9 mouse cellular contexts compared by ENCODE assay signal in genomic region chr10:117112545-117112944, GRCm38 (mm10). TPM values are rescaled to one million over a fixed set of nuclear protein-coding genes. Genes with fewer than 3 reads are reported as not detected.
DNase-seq lines count a peak whose midpoint lies in the region; ATAC-seq and TF ChIP-seq lines count a peak whose summit lies in the region.
"Had no signal": no experiment of that assay in that cellular context is flagged by ENCODE, and none has a peak within 500 bp of the region (broad histone marks: within the 10 kb centered on the region; RNA-seq: fewer than 3 reads in every experiment).

No protein-coding gene starts in this region.

- no peaks in the 10 kb centered on the region for H3K36me3 ChIP-seq in intestine, embryonic 16.5 days (ENCODE audit: control insufficient read depth, insufficient read depth, low read length)
- no peaks in the 10 kb centered on the region for H3K36me3 ChIP-seq in intestine, embryonic 15.5 days
- peaks cover 30% of the 10 kb centered on the region for H3K36me3 ChIP-seq in G1E (replicated peaks)
- no peaks in the 10 kb centered on the region for H3K36me3 ChIP-seq in splenic B cell, adult 2 months (ENCODE audit: control insufficient read depth, insufficient read depth, low read length, poor library complexity, severe bottlenecking)

- H3K4me1 ChIP-seq in intestine, embryonic 16.5 days (ENCODE audit: control insufficient read depth, insufficient read depth, low read length): peaks cover 22% of the 10 kb centered on the region
- H3K4me1 ChIP-seq in intestine, embryonic 15.5 days (replicated peaks): peaks cover 14% of the 10 kb centered on the region
- peaks cover 79% of the 10 kb centered on the region for H3K4me1 ChIP-seq in G1E (ENCODE audit: insufficient read depth, low read depth, low read length)

- H3K4me2 ChIP-seq in intestine, embryonic 16.5 days (ENCODE audit: low read depth, low read length): no peak overlapping the region
- H3K4me2 ChIP-seq in intestine, embryonic 15.5 days (replicated peaks): no peak overlapping the region

- no peak overlapping the region for H3K4me3 ChIP-seq in intestine, embryonic 16.5 days (ENCODE audit: low read length)
- no peak overlapping the region for H3K4me3 ChIP-seq in intestine, embryonic 15.5 days (replicated peaks)
- peak overlapping the region; percentile 28; the same call in 1 of the 2 replicates for H3K4me3 ChIP-seq in G1E (ENCODE audit: low read depth, low read length)

- DNase-seq in G1E (ENCODE audit: low spot score): peak; percentile 35
- DNase-seq in splenic B cell, adult 2 months (ENCODE audit: low read depth, low spot score): peak; percentile 51
- DNase-seq in kidney, adult 8-10 months: no peak
- DNase-seq in adrenal gland, postnatal 14 days: no peak
- DNase-seq: cerebellum, adult 2 months had no signal

- no peak overlapping the region; the same call in 1 of the 2 replicates for H3K27ac ChIP-seq in intestine, embryonic 16.5 days (ENCODE audit: low read length)
- H3K27ac ChIP-seq in intestine, embryonic 15.5 days: no peak overlapping the region

- peak; percentile 66 for ATAC-seq in intestine, embryonic 16.5 days
- no peak for ATAC-seq in intestine, embryonic 15.5 days
- ATAC-seq in G1E (ENCODE audit: extremely low read depth, insufficient number of reproducible peaks, low FRiP score, poor library complexity, severe bottlenecking): peak; percentile 91
- peak; percentile 93 for ATAC-seq in inflammation-experienced regulatory T-cells, adult 6 months
- no peak for ATAC-seq in frontal cortex, adult (ENCODE audit: low TSS enrichment)

- no peak for TF ChIP-seq CTCF in G1E (IDR thresholded peaks at IDR 0.05; ENCODE audit: low read depth, low read length)

- H3K27me3 ChIP-seq in intestine, embryonic 16.5 days (replicated peaks; ENCODE audit: control insufficient read depth, insufficient read depth, low read length): no peaks in the 10 kb centered on the region
- no peaks in the 10 kb centered on the region for H3K27me3 ChIP-seq in intestine, embryonic 15.5 days (replicated peaks)
- no peaks in the 10 kb centered on the region for H3K27me3 ChIP-seq in G1E (ENCODE audit: insufficient read depth, low read length)
- no peaks in the 10 kb centered on the region for H3K27me3 ChIP-seq in splenic B cell, adult 2 months (ENCODE audit: control insufficient read depth, insufficient read depth, low read length, poor library complexity, severe bottlenecking)

- 35% methylated on average over 2 of the region's 2 CpGs for WGBS in intestine, embryonic 16.5 days
- WGBS in intestine, embryonic 15.5 days: 44% methylated on average over 2 of the region's 2 CpGs

- H3K9ac ChIP-seq in intestine, embryonic 16.5 days (ENCODE audit: low read depth, low read length): no peak overlapping the region
- H3K9ac ChIP-seq in intestine, embryonic 15.5 days: no peak overlapping the region

- H3K9me3 ChIP-seq in intestine, embryonic 16.5 days (ENCODE audit: control insufficient read depth, low read length): no peaks in the 10 kb centered on the region
- H3K9me3 ChIP-seq in intestine, embryonic 15.5 days: no peaks in the 10 kb centered on the region
- H3K9me3 ChIP-seq in G1E (replicated peaks): no peaks in the 10 kb centered on the region

RNA-seq across cellular contexts. Expression of gene Frs2, which starts 35.8 kb away (rescaled TPM):
- polyA plus RNA-seq in intestine, embryonic 16.5 days (2015; fragmentation: Nextera tagmentation; extraction: Ambion mirVana): 13.9 and 15.6 TPM in 2 replicates
- polyA plus RNA-seq in intestine, embryonic 15.5 days (2015; fragmentation: Nextera tagmentation; extraction: Ambion mirVana): 14.2 and 16.8 TPM in 2 replicates
- total RNA-seq in G1E (2014; fragmentation: Nextera tagmentation) (105 and 107 TPM in 2 replicates), G1E (2017) (15.9 and 19.6 TPM in 2 replicates)
- 12.8 and 16.6 TPM in 2 replicates for polyA plus RNA-seq in G1E (2012)
- polyA plus RNA-seq in inflammation-experienced regulatory T-cells, adult 6 months (2017; shearing (Covaris generic)): 10 to 100 TPM in 1 of 3 experiments, 1 to 10 TPM in 2; 7.4 to 11.6 (median 9.1) TPM
- 26.4 and 30.9 TPM in 2 replicates for total RNA-seq in adrenal gland, postnatal 14 days (2021)

RNA-seq across cellular contexts. Expression of gene Cct2, which starts 48.9 kb away (rescaled TPM):
- polyA plus RNA-seq in intestine, embryonic 16.5 days (2015; fragmentation: Nextera tagmentation; extraction: Ambion mirVana): 216 and 238 TPM in 2 replicates
- 238 and 258 TPM in 2 replicates for polyA plus RNA-seq in intestine, embryonic 15.5 days (2015; fragmentation: Nextera tagmentation; extraction: Ambion mirVana)
- total RNA-seq in G1E (2014; fragmentation: Nextera tagmentation) (535 and 554 TPM in 2 replicates), G1E (2017) (620 and 644 TPM in 2 replicates)
- 38.5 and 38.6 TPM in 2 replicates for polyA plus RNA-seq in G1E (2012)
- 100 to 1,000 TPM; 184 to 248 (median 228) TPM for polyA plus RNA-seq in inflammation-experienced regulatory T-cells, adult 6 months (2017; shearing (Covaris generic))
- total RNA-seq in adrenal gland, postnatal 14 days (2021): 224 and 240 TPM in 2 replicates

Comparison
In these comparisons a context has a peak if more than half of its experiments do, and no peak if none do; other contexts are left out.
1. ATAC-seq: peak in intestine, embryonic 16.5 days (single experiment), G1E (single experiment) and inflammation-experienced regulatory T-cells, adult 6 months (single experiment); none in intestine, embryonic 15.5 days (single experiment) and frontal cortex, adult (single experiment).
2. DNase-seq: peak in G1E (single experiment) and splenic B cell, adult 2 months (single experiment); none in kidney, adult 8-10 months (0 of 2) and adrenal gland, postnatal 14 days (single experiment).